Mouse (Mus musculus) CH12.LX (cell line): ENCODE results near the gene Prrg2. TPM values are rescaled to one million over a fixed set of nuclear protein-coding genes. Genes with fewer than 3 reads are reported as not detected.

Experiments
- DNase-seq: peaks from one replicate; pipeline ENCODE4 v3.0.0-alpha.2; 2013; ENCODE audit errors: extremely low read depth
- H3K27ac ChIP-seq: 2 replicates; pipeline ENCODE4 v1.5.1; 2012; ENCODE audit warnings: low read depth, mild to moderate bottlenecking, control low read depth, moderate library complexity; ENCODE audit not compliant: insufficient read depth
- H3K27me3 ChIP-seq: replicated peaks from 2 replicates; pipeline ENCODE3; 2012; ENCODE audit warnings: inconsistent platforms
- H3K36me3 ChIP-seq, 2 experiments: replicated peaks in 1 of 2; 2 replicates each; pipeline versions ENCODE3 to v1.6.1; 2012; ENCODE audit warnings: inconsistent platforms in 1 of 2, low read length in 1 of 2, mild to moderate bottlenecking in 1 of 2, mixed read lengths in 1 of 2, moderate library complexity in 1 of 2; ENCODE audit not compliant: control insufficient read depth in 1 of 2, insufficient read depth in 1 of 2
- H3K4me1 ChIP-seq, 2 experiments: 2 replicates each; pipeline ENCODE4 v1.6.1; 2012; ENCODE audit warnings: inconsistent platforms in 1 of 2, moderate library complexity in 1 of 2; ENCODE audit not compliant: insufficient read depth in 2 of 2, control insufficient read depth in 1 of 2
- H3K4me2 ChIP-seq: 2 replicates; pipeline ENCODE4 v1.6.1; 2012; ENCODE audit warnings: low read depth, mild to moderate bottlenecking, control low read depth; ENCODE audit not compliant: poor library complexity, insufficient read depth, severe bottlenecking
- H3K4me3 ChIP-seq, 3 experiments: fragments of 150-350 bp in 1 of 3; sonication (generic) in 1 of 3; replicated peaks in 1 of 3; 2 replicates each; pipeline versions ENCODE3 to v1.5.1; 2011 to 2012; ENCODE audit warnings: low read depth in 2 of 3, low read length in 2 of 3, mild to moderate bottlenecking in 2 of 3, moderate library complexity in 2 of 3, control low read depth in 1 of 3, improper control_type of control experiment in 1 of 3, inconsistent platforms in 1 of 3, mixed read lengths in 1 of 3; ENCODE audit not compliant: poor library complexity in 1 of 3
- H3K79me2 ChIP-seq: replicated peaks from 2 replicates; pipeline ENCODE4 v1.6.1; 2012; ENCODE audit warnings: mild to moderate bottlenecking, moderate library complexity; ENCODE audit not compliant: control insufficient read depth, poor library complexity, insufficient read depth, severe bottlenecking; ENCODE audit errors: extremely low read depth
- H3K9ac ChIP-seq: 2 replicates; pipeline ENCODE4 v1.6.1; 2012; ENCODE audit warnings: low read depth, mild to moderate bottlenecking, control low read depth, moderate library complexity; ENCODE audit not compliant: insufficient read depth
- H3K9me3 ChIP-seq: replicated peaks from 2 replicates; pipeline ENCODE3; 2012; ENCODE audit warnings: low read length, inconsistent platforms, mixed read lengths
- CHD1 ChIP-seq: IDR thresholded peaks from 2 replicates; pipeline ENCODE4 v1.6.1; 2012; ENCODE audit warnings: low read depth, low read length, improper control_type of control experiment, inconsistent platforms
- CHD2 ChIP-seq: IDR thresholded peaks from 2 replicates; pipeline ENCODE4 v1.6.1; 2011; ENCODE audit warnings: low read length, improper control_type of control experiment
- ELF1 ChIP-seq: IDR thresholded peaks from 2 replicates; pipeline ENCODE4 v1.6.1; 2014; ENCODE audit warnings: low read depth, mild to moderate bottlenecking, inconsistent platforms, low read length, improper control_type of control experiment
- EP300 ChIP-seq: IDR thresholded peaks from 2 replicates; pipeline ENCODE4 v1.6.1; 2011; ENCODE audit warnings: low read length, improper control_type of control experiment
- MAZ ChIP-seq: IDR thresholded peaks from 2 replicates; pipeline ENCODE4 v1.6.1; 2012; ENCODE audit warnings: low read depth, mild to moderate bottlenecking, inconsistent platforms, low read length, improper control_type of control experiment, moderate library complexity
- NRF1 ChIP-seq: IDR thresholded peaks from 2 replicates; pipeline ENCODE4 v1.6.1; 2014; ENCODE audit warnings: low read depth, mild to moderate bottlenecking, inconsistent platforms, low read length, improper control_type of control experiment, moderate library complexity
- PAX5 ChIP-seq: IDR thresholded peaks from 2 replicates; pipeline ENCODE4 v1.6.1; 2012; ENCODE audit warnings: low read length, inconsistent platforms, mixed read lengths
- POLR2A ChIP-seq: IDR thresholded peaks from 2 replicates; pipeline ENCODE4 v1.6.1; 2011; ENCODE audit warnings: low read depth, mild to moderate bottlenecking, improper control_type of control experiment, low read length
- RCOR1 ChIP-seq: conservative IDR thresholded peaks from 2 replicates; pipeline ENCODE4 v1.6.1; 2012; ENCODE audit warnings: low read depth, mild to moderate bottlenecking, inconsistent platforms, low read length, improper control_type of control experiment
- SMC3 ChIP-seq: IDR thresholded peaks from 2 replicates; pipeline ENCODE4 v1.6.1; 2011; ENCODE audit warnings: low read depth, low read length, improper control_type of control experiment
- TBP ChIP-seq: conservative IDR thresholded peaks from 2 replicates; pipeline ENCODE4 v1.6.1; 2011; ENCODE audit warnings: low read depth, low read length, improper control_type of control experiment
- TCF12 ChIP-seq: IDR thresholded peaks from 2 replicates; pipeline ENCODE4 v1.6.1; 2014; ENCODE audit warnings: low read depth, mild to moderate bottlenecking, inconsistent platforms, low read length, improper control_type of control experiment
- ZC3H11A ChIP-seq: IDR thresholded peaks from 2 replicates; pipeline ENCODE4 v1.6.1; 2012; ENCODE audit warnings: low read depth, mild to moderate bottlenecking, inconsistent platforms, low read length, improper control_type of control experiment
- ZNF384 ChIP-seq: IDR thresholded peaks from 2 replicates; pipeline ENCODE4 v1.6.1; 2012; ENCODE audit warnings: low read depth, low read length, improper control_type of control experiment, inconsistent platforms
- dilution Hi-C: fragments of 300-500 bp; cut with MboI; formaldehyde crosslinking; loops from 2 replicates; pipeline ENCODE4 v1.14.3; 2020; ENCODE audit warnings: low sequenced_read_pairs; ENCODE audit not compliant: extremely low pct_unique_long_range_greater_than_20kb, extremely low pct_ligation_motif_present
- in situ Hi-C: fragments of 300-500 bp; cut with MboI; formaldehyde crosslinking; loops from 3 replicates; pipeline ENCODE4 v1.14.3; 2019; ENCODE audit warnings: low sequenced_read_pairs, low pct_ligation_motif_present, low pct_unique_long_range_greater_than_20kb, mixed read lengths
- polyA plus RNA-seq: library from polyadenylated mRNA; unstranded; fragments of >175 nt; gene quantifications from 2 replicates; pipeline ENCODE4 v1.2.1, GENCODE M21; 2012; ENCODE audit warnings: low read depth; ENCODE audit not compliant: insufficient read length
- total RNA-seq, 2 experiments: library from RNA; depleted of rRNA; stranded (reverse); fragments of 300-350 nt in 1 of 2; fragments of >200 nt in 1 of 2; gene quantifications; 2 replicates each; pipeline ENCODE4 v1.2.3; 2012 to 2014

Prrg2 gene
- total and polyA plus RNA-seq, 3 experiments: 6.7 to 7.2 (median 7.1) TPM

- Histone ChIP-seq H3K9ac (peak overlapping the region; percentile 78), H3K79me2 (peaks cover 3% of the 10 kb centered on the region), H3K36me3 (peaks cover 42 to 43% of the 10 kb centered on the region in 2 experiments), H3K9me3 (no peaks in the 10 kb centered on the region), H3K4me1 (peaks cover 0 to 16% of the 10 kb centered on the region in 2 experiments; a peak in 2 of 4 replicates), H3K27ac (peak overlapping the region; percentile 98), H3K4me2 (peak overlapping the region; percentile 71), H3K4me3 (peak overlapping the region; percentile 64 to 80 (median 65)), H3K27me3 (no peaks in the 10 kb centered on the region)
- in situ Hi-C loops: no loop called here
- TF ChIP-seq TBP: 0 out of 2 replicates have a peak, but pooled peaks have one; percentile 56
- TF ChIP-seq ZC3H11A: no peak
- TF ChIP-seq MAZ: 0 out of 2 replicates have a peak, but pooled peaks have one; percentile 8
- 0 out of 2 replicates have a peak, but pooled peaks have one; percentile 36 for TF ChIP-seq ELF1
- peak; percentile 83 for TF ChIP-seq CHD2
- TF ChIP-seq TCF12: no peak
- peak; percentile 60 for TF ChIP-seq POLR2A
- dilution Hi-C loops: no loop called here
- DNase-seq: peak; percentile 96
Measured at GRCm38 (mm10) chr7:45050945-45051600, 11.4 kb downstream of the Prrg2 start.

- H3K79me2 ChIP-seq: peaks cover 5% of the 10 kb centered on the region
- H3K4me2 ChIP-seq: no peak overlapping the region
- H3K4me3 ChIP-seq: no peak overlapping the region
- TF ChIP-seq TCF12: no peak
- TF ChIP-seq TBP: no peak
- TF ChIP-seq RCOR1: no peak
- no peak for TF ChIP-seq CHD1
- no peak for TF ChIP-seq SMC3
- no peak for TF ChIP-seq PAX5
- TF ChIP-seq POLR2A: no peak
- no peak for TF ChIP-seq ZNF384
- TF ChIP-seq NRF1: no peak
- no peak for TF ChIP-seq EP300
- H3K9me3 ChIP-seq: no peaks in the 10 kb centered on the region
- H3K27me3 ChIP-seq: no peaks in the 10 kb centered on the region
- in situ Hi-C loops: loop anchor here (5.0 kb wide), 1 partner anchor 62 kb away; the partner anchor contains the start of gene Prmt1
- no peak overlapping the region for H3K27ac ChIP-seq
- H3K9ac ChIP-seq: no peak overlapping the region
- no peak for DNase-seq
- peaks cover 0 to 10% of the 10 kb centered on the region in 2 experiments; a peak in 2 of 4 replicates for H3K4me1 ChIP-seq
- dilution Hi-C loops: no loop called here
- peaks cover 54 to 55% of the 10 kb centered on the region in 2 experiments for H3K36me3 ChIP-seq
Measured at GRCm38 (mm10) chr7:45048923-45049657, 13.4 kb downstream of the Prrg2 start.
